Mouse (Mus musculus) skeletal muscle tissue, adult 2 months (tissue): ENCODE results near the gene Parp8.
"Not testable (repeated sequence)": the region's sequence is repeated elsewhere in the genome, so short reads cannot be mapped to it uniquely, and the experiment has no call there.

ENCODE experiments used
- DNase-seq: peaks from one replicate; pipeline ENCODE4 v3.0.0-alpha.2; 2012; ENCODE audit warnings: low read depth, low spot score

Parp8 gene

DNA sequence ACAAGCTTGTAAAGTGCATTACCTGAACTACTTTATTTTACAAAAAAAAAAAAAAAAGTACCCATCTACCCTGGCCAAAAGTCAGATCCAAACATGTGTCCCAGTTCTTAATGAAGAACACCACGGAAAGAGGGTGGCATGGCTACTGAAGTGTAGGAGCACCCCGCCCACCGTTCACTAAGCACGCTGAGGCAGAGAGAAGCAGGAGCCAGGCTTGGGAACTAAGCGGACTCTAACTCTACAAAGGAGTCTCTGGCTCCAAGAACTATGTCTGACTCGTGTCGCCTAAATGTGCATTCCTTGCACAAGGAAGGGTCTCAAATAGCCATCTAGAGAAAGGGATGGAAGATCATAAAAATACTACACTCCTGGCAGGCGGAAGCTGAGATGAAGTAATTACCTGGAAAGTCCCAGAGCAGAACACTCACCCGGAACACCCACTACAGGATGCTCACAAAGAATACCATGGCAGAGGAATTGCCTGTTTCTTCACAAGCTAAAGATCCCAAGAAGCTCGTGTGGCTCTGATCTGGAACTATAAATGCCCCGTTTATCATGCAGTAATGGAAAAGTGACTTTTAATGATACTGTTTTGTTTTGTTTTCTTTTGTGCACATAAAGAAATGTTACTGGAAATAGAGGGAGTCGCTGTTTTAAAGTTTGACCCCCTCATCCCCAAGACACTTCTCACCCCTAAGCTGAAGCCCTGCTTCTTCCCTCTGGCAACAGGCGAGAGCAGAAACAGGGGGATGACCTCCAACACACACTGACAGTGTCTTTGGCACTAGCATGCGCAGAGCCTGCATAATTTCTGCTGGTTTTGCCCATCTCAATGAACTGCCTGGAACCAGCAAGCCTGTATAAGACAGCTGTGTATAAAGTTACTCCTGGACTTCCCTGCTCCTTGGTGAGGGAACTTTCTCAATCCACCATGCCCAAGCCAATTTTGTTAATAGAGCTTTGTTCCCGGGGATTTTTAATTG lies 62.6 kb downstream of the Parp8 start:
- no peak for DNase-seq

DNA sequence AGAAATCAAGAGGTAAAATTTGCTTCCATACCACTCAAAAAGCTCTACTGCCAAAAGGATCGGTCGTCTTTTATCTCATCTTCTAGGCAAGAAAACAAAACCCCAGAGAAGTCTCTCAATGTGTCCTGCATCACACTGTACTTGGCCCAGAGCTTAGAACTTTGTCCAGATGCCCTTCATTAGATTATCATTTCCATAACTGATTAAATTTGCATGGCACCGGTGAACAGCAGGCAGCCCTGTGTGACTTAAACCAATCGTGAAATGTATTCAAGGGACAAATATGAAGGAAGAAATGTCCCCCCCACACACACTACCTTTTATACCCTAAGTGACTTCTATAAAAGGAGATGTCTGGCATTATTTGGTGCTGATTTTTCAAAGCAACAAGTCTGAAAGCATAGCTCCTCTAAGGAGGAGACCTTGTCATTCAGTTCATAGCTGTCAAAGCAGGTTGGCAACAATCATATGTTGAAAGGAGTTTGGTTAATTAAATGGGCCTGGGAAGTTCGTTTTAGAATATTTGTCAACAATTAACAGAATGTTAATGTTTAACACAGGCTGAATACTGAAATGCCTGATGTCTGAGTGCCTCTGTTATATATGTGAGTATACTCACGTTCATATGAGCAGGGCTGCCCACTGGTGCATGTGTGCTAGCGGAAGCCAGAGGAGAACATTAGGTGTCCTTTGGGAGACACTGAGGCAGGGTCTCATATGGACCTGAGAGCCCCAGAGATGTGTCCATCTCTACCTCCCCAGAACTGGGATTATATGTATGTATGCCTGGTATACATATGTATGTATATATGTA lies 66.4 kb downstream of the Parp8 start:
- DNase-seq = no peak

DNA sequence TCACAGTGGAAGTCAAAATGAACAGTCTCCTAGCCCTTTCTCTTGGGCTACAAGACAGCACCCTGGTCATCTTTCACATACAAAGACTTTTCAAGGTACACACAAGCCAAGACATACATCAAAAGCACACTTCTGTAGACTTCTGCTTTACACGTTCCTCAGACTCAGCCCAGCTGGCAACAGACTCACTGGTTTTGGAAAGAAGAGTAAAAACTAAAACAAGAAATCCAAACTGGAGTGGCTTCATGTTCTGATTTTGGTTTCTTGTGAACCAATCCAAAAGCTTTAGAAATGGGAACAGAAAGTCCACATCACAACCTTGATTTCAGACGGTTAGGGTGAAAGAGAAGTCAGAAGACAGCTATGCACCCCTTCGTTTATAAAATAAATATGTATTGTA lies 67.8 kb downstream of the Parp8 start:
- no peak for DNase-seq

DNA sequence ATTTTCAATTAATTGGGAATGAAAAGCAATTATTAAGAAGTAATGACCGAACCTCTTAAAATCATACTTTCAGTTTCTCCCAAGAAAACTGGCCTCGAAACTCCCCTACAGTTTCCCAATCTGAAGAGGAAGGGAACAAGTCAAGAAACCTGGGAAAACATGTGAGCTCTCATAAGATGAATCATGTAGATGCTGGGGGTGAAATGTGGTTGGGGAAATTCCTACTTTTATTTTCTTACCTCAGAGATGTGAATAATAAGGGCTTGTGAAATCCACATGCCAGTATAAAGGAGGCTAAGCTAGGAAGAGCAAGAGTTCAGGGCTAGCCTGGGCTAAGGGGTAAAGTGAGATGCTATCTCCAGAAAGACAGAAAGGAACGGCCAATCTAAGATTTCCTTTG lies 74.0 kb downstream of the Parp8 start:
- no peak for DNase-seq

DNA sequence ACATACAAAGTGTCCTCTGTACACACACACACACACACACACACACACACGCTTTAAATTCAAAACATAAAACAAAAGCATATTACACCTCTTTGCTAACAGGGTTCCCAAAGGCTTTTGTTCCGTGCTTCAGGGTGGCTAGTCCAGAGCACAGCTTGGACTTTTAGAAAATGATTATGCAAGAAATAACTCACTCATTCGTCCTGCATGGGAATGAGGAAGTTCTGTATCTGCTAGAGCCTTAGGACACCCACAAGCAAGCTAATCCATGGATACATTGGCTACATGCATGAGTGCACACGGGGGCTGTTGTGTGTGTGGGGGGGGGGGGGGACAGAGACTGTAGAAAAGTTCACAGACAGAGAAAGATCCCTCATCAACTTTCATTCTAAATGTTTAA lies 75.8 kb downstream of the Parp8 start:
- DNase-seq = no peak

DNA sequence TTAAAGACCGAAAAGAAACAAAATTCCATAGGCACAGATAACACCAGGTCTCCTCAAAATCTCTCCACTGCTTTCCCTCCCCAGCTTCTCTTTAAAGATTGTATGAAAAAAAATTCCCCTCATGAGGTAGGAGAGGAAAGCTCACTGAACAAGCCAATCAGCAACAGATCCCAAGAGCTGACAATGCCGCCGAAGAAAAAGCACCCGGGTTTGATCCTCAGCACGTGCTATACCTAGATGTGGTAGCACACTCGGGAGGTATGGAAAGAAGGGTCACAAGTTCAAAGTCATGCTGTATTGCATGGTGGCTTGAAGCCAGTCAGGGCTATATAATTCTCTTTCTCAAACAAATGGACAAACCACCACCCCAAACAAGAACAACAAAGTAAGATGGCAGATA lies 76.3 kb downstream of the Parp8 start:
- DNase-seq = no peak

DNA sequence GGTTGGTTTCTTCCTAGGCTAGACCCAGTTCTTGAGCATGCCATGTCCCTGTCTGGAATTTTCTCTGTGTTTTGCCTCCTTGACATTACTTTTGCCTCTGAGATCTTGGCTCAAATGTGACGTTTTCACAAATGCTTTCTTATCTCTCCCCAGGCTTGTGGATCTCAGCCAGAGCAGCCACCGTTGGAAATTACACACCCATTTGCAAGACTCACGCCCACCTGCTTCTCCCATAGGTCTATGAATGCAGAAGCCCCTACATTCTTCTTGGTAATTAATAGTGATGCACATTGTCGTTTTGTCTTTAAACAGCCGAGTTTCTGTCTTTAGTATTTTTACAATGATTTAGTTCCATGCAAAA lies 77.1 kb downstream of the Parp8 start:
- DNase-seq = no peak

DNA sequence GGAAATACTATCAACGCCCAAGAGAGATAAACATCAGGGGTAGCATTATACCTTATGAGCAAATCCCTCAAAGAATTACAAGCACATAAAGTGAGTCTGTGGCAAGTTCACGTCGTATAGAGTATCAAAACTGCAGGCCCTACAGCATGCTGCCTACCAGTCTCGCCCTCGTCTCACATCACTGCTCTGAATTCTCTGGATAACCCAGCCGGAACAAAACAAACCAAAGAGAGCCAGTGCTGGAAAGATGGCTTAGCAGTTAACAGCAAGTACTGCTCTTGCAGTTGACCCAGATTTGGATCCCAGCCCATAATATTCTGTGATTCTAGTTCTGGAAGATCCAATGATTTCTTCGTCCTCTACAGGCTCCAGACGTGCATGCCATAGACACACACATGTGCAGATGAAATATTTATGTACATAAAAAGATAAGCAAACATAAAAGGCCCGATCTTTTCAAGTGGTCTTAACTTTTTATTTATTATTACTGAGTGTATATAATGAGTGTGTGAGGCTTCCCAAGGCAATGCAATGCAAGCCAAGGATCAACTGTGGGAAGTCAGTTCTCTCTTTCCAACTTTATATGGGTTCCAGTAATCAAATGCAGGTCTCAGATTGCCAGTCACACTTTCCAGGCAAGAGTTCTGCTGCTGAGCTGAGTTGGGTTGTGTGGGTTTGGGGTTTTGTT lies 77.6 kb downstream of the Parp8 start:
- DNase-seq = peak; percentile 21

DNA sequence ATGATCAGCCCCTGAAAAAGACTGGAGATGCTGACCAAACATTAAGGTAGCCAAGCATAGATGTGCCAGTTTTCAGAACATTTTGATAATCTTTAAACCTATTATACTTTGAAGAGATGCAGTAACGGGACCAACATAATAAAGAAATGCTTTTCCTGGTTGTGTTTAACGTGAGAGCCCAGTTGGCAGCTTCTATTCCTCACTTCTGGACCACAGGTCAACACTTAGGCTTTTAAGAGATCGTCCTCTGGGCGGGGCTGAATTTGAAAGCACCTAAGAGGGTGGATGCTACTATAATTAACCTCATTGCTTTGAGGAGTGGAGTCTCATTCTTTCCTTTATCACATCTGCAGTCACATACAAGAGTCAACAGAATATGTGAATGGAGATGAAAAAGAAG lies 78.8 kb downstream of the Parp8 start:
- no peak for DNase-seq

DNA sequence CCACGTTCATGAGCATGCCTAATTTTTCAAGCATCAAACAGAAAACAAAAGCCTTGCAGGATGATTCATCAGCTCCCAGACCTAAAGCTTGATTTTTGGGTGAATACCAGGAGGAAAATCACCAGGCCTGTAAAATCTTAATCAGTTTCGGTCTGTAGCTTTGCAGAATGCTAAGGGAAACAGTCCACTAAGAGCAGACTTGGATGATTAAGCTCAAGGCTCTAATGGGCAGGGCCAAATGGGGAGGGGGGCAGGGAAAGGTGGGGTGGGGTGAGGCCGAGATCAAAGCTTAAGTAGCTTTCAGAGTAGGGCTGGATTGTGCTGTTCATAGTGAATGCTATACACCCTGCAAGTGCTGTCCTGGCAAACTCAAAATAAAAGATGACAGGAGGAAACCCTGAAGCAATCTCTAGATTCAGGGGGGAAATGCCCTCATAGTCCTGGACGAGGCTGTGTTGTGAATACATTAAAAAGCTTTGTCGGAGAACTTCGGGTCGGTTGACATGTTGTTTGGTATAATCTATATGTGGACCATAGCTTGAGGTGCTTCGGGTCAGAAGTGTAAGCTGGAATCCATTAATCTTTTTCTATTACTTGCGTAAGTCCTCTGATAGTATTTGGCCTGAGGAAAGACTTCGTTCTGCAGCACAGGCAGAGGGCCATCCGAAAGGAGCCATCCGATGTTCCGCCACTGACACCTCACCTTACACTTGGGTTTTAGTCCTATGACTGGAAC lies 83.9 kb downstream of the Parp8 start:
- no peak for DNase-seq

DNA sequence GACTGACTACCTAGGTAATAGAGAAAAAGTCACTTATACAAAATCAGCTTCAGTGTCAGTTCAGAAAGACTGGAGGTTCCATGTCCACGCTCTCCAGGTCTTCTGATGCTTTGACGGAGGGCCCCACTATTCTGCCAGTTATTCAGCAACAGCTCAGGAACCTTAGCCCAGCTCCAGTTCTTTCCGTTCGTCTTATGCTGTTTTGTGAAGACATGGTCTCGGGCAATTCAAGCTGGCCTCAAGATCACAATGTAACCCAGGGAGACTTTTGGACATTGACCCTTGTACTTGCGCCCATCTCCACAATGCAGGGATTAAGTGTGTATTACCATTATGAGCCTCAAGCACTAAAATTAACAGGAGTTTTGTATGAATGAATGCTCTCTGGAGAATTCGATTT lies 84.6 kb downstream of the Parp8 start:
- DNase-seq = no peak

DNA sequence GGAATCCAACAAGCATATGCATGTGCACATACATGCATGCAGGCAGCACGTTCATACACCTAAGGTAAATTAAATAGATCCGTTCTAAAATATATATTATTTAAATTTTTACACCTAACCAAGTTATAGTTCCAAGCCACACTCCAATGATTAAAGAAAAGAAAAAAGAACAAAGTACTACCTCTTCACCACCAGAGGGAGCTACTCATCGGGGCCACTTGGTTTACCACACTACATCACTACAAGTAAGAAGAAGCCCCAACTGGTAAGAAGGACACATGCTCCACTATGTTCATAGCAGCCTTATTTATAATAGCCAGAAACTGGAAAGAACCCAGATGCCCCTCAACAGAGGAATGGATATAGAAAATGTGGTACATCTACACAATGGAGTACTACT lies 88.3 kb downstream of the Parp8 start:
- not testable (repeated sequence) for DNase-seq

DNA sequence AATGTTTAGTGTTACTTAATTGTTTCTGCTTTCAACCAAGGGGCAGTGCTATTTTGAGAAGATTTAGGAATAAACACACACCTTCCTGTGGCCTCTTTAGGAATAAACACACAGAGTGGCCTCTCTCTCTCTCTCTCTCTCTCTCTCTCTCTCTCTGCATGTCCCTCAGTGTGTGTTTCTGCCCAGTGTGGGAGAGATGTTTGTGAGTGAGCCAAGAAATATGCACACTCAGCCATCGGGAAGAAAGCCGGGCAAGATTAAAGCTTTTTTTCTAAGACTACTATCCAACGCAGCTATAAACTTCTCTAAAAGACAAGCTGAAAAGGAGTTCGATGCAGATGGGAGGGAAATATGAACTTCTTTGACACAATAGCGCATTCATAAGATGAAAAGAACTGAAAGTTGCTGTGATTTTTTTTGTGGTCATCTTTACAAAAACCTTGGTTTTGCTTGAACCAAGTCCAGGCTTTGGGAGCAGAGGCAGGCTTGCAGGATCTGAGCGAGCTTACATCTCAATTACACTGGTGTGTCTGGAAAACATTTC lies 107.9 kb downstream of the Parp8 start:
- DNase-seq = no peak

DNA sequence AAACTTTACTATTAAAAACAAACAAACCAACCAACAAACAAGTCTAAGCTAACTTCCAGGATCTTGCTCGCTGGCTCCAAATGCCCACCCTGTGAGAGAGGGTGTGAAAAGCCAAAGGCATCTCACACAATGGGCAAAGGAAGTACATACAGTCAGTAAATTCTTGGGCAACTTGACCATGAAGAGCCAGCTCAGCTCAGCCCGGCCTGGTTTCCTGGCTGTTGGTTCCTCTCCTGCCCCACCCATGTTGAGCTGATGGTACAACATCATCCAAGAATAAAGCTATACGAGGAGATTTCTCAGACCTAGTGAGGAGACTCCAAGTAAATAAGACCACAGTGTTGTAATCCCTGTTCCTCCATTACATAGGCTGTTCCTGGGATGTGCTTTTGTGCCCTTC lies 117.1 kb downstream of the Parp8 start:
- no peak for DNase-seq

DNA sequence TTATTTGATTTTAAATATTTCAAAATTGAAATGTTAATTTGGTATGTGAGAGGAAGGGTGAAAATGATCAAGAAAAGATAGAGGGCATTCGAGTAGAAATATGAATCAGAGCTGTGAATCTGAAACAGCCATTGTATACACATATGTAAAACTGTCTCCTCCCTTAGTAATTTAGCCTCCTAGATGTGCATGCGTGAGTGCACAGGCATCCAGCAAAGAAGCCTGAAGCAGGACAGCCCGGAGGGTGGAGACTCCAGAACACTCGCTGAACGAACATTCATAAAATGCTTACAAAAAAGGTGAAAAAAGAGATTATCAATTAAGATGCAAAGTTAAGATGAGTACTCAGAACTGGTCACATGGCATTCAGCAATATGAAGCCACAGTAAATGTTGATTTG lies 121.9 kb downstream of the Parp8 start:
- DNase-seq = no peak

DNA sequence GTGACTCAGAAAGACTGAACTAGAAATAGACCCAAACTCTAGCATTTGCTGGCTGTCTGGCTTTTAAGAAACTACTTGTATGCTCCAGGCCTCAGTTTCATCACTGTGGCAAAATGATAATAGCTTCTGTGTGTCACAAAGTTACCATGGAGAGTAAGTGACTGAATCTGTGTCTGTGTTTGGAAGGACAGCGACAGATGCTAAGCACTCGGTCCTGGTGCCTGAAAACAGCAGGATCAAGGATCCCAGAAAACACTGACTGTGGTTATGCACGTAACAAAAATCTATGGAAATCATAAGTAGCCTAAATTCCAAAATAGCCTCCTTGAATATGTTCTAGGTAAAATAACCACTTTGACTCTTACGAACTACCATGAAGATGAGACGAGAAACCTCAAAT lies 126.9 kb downstream of the Parp8 start:
- no peak for DNase-seq

DNA sequence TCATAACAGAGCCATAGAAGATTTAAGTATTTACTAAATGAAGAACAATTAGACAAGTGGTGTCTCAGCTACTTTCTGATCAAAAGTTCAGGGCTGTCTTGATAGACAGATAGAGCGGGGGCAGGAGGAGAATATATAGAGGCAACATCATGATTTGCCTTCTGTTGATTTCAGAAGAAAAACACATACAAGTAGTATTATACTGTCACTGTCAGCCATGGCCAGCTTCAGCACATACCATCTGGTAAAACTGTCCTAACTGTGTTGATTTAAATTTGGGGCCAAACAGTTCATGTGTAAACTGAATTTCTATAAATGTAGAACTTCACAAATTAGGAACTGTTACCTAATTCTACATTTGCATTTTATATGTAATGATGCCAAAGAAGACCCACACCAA lies 127.6 kb downstream of the Parp8 start:
- DNase-seq = no peak

DNA sequence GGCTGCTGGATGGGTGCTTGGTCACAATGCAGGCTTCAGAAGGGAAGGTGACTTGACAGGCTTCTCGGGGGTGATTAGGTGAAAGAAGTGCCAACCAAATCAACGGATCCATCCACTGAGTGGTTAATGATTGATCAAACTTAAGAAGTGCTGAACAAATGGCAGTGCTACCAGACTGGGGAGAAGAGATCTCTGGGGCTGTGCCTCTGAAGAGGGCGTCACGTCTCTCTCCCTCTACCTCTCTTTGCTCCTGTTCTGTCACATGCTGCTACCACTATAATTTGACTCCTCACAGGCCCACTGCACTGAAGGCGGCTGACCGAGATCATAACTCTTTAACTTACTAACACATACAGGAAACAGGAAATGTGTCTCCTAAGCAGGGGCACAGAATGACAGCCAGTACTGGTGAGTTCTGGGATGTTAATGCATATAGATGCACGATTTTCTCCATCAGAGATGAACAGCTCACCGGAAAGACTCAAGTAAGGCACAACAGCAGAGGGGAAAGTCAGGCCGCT lies 140.9 kb downstream of the Parp8 start:
- DNase-seq = no peak

DNA sequence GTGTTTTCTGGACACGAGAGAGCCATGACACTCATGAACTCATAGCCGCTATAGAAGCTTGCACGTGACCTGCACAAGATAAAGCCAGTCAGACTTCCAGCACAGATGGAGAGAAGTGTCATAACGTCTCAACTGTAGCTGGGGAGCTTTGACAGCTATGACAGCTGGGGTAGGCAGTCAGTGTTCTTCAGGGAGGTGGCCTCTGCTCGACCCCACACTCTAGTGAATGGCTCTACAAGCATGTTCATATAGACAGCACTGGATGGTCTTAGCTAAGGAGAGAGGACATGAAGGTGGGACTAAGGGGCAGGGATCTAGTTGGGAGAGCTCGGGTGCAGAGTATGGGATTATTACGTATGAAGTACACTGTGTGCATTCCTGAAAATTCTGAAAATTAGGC lies 143.1 kb downstream of the Parp8 start:
- no peak for DNase-seq

DNA sequence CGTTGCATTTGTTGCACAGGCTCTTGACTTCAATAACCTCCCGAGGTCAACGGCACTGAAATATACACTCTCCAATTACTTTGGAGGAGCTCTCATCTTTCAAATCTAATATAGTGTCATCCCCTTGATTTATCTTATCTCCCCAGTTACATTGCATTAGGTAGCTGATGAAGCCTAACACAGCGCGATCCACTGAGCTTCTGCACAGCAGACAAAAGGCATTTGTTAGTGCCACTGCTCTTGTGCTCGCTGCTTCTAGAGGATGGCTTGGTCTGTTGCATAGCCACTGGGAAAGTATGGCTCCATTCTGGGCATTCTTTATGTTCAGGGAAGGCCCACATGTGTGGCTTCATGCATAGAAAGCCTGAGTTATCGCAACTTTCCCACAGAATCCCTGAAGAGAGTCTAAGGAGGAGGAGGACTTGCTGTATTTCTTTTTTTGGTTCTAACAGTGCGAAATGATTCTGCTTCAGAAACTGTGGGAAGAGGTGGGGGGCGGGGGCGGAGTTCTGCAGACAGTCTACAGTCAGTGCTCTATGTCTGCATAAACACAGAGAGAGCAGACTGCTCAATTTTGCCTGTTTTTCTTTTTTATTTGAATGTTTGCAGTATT lies 145.7 kb downstream of the Parp8 start:
- DNase-seq = no peak

DNA sequence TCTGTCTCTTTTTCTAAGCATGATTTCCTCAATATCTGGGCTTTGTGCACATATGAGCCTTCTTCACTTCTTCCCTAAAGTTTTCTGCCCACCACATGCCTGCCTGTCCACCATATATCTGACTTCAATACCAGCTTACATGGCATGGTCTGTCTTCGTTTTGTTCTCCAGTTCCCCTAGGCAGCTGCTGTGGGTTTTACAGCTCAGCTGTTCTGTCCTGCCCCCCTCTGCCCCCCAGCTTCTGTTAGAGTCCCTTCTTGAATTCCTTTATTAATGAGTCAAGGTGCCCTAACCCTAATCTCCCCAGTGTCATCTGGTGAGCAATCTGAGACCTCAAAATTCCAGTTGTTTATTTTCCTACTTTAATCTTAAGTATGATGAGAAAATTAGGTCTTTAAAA lies 155.1 kb downstream of the Parp8 start:
- DNase-seq = no peak
